Mouse (Mus musculus) Patski (cell line): ENCODE results near the gene 4930442H23Rik. TPM values are rescaled to one million over a fixed set of nuclear protein-coding genes. Genes with fewer than 3 reads are reported as not detected.
"Not testable (repeated sequence)": the region's sequence is repeated elsewhere in the genome, so short reads cannot be mapped to it uniquely, and the experiment has no call there.

Source experiments
- ATAC-seq: fragments of 100-300 bp; one replicate; pipeline ENCODE4 v1.8.0; 2021
- CTCF ChIA-PET: fragments of 350-600 bp; sonication (Branson Sonifier 250); formaldehyde crosslinking; loops from one replicate; lab custom pipeline; 2022; ENCODE audit warnings: inconsistent platforms; lab: Charles Lee
- POLR2A ChIA-PET: fragments of 350-600 bp; sonication (Branson Sonifier 250); formaldehyde crosslinking; loops from one replicate; lab custom pipeline; 2022; ENCODE audit warnings: antibody characterized with exemption, inconsistent platforms; lab: Charles Lee
- DNase-seq: peaks from one replicate; pipeline ENCODE4 v3.0.0-alpha.2; 2011; ENCODE audit warnings: low read depth, low spot score
- H3K27me3 ChIP-seq: fragments of 371-371 bp; one replicate; pipeline ENCODE4 v1.5.1; 2021
- CTCF ChIP-seq: fragments of 100-300 bp; IDR thresholded peaks from one replicate; pipeline ENCODE4 v1.5.1; 2021
- in situ Hi-C: fragments of 300-500 bp; cut with MboI; formaldehyde crosslinking; loops from 3 replicates; pipeline ENCODE4 v1.11.1; 2018; ENCODE audit warnings: low pct_unique_long_range_greater_than_20kb, mixed read lengths
- polyA plus RNA-seq: library from polyadenylated mRNA; unstranded; gene quantifications from one replicate; pipeline ENCODE4 v1.2.3, GENCODE M21; 2021

Gene 4930442H23Rik
- polyA plus RNA-seq, 1 experiment from 2014 or later: 0.50 TPM

- CTCF ChIA-PET: interaction anchor here (1.3 to 4.4 kb wide), 2 partner anchors 27 to 54 kb away, joined by 3 to 23 read pairs; no protein-coding TSS in a partner anchor
- no peak for DNase-seq
These were observed 6.7 kb upstream of the 4930442H23Rik start for GRCm38 (mm10) chr10:81190236-81190911.

GRCm38 (mm10) chr10:81189821-81190220 lies 6.2 kb upstream of the 4930442H23Rik start:
- no peak for TF ChIP-seq CTCF
- ChIA-PET POLR2A (interaction anchor here (0.7 to 1.8 kb wide), 3 partner anchors 12 to 33 kb away, joined by 5 to 11 read pairs (median 6); no protein-coding TSS in a partner anchor), CTCF (interaction anchor here (1.3 kb wide), 1 partner anchor 55 kb away, joined by 3 read pairs; no protein-coding TSS in a partner anchor)
- no peak for DNase-seq
- no peak for ATAC-seq
- H3K27me3 ChIP-seq: no peaks in the 10 kb centered on the region
- in situ Hi-C loops: no loop called here

More at GRCm38 (mm10) chr10:81190236-81190911, 6.7 kb upstream of the 4930442H23Rik start:
- in situ Hi-C loops: no loop called here
- ATAC-seq: no peak
- no peaks in the 10 kb centered on the region for H3K27me3 ChIP-seq
- TF ChIP-seq CTCF: no peak
- POLR2A ChIA-PET: interaction anchor here (1.1 to 1.8 kb wide), 2 partner anchors 12 to 34 kb away, joined by 5 to 6 read pairs; no protein-coding TSS in a partner anchor

GRCm38 (mm10) chr10:81187161-81187560 lies 3.5 kb upstream of the 4930442H23Rik start:
- no peak for TF ChIP-seq CTCF
- ATAC-seq (no peak), DNase-seq (no peak)
- CTCF ChIA-PET: no interaction called here
- in situ Hi-C loops: no loop called here
- H3K27me3 ChIP-seq: no peaks in the 10 kb centered on the region
- POLR2A ChIA-PET: interaction anchor here (0.6 kb wide), 1 partner anchor 50 kb away, joined by 5 read pairs; no protein-coding TSS in a partner anchor

- POLR2A ChIA-PET: no interaction called here
- TF ChIP-seq CTCF: no peak
- H3K27me3 ChIP-seq: no peaks in the 10 kb centered on the region
- in situ Hi-C loops: no loop called here
- CTCF ChIA-PET: interaction anchor here (1.1 kb wide), 1 partner anchor 38 kb away, joined by 4 read pairs; no protein-coding TSS in a partner anchor
- DNase-seq (no peak), ATAC-seq (no peak)
These were observed 1.1 kb upstream of the 4930442H23Rik start for GRCm38 (mm10) chr10:81184765-81185164.

GRCm38 (mm10) chr10:81182336-81183333 lies 1.0 kb downstream of the 4930442H23Rik start, which contains the start of gene Dapk3:
Dapk3 (plus strand) TSS chr10:81183005.
- peak; percentile 80 for ATAC-seq
- in situ Hi-C loops: no loop called here

GRCm38 (mm10) chr10:81181860-81182259 lies 1.8 kb downstream of the 4930442H23Rik start:
- POLR2A ChIA-PET, CTCF ChIA-PET, H3K27me3 ChIP-seq, ATAC-seq, in situ Hi-C loops, DNase-seq: not testable (repeated sequence)

More at GRCm38 (mm10) chr10:81182336-81183333, 1.0 kb downstream of the 4930442H23Rik start, which contains the start of gene Dapk3:
- H3K27me3 ChIP-seq: no peaks in the 10 kb centered on the region
- TF ChIP-seq CTCF: no peak
- DNase-seq: peak; percentile 99
- CTCF ChIA-PET: no interaction called here
- POLR2A ChIA-PET: interaction anchor here (1.4 kb wide), 1 partner anchor 10 kb away, joined by 6 read pairs; no protein-coding TSS in a partner anchor

GRCm38 (mm10) chr10:81180946-81181345 lies 2.7 kb downstream of the 4930442H23Rik start:
- in situ Hi-C loops: no loop called here
- POLR2A ChIA-PET: no interaction called here
- DNase-seq: no peak
- CTCF ChIA-PET: no interaction called here
- no peaks in the 10 kb centered on the region for H3K27me3 ChIP-seq
- no peak for ATAC-seq
- no peak for TF ChIP-seq CTCF

GRCm38 (mm10) chr10:81179451-81180342 lies 4.0 kb downstream of the 4930442H23Rik start:
- no peak for ATAC-seq
- in situ Hi-C loops: loop anchor here (5.0 to 10.0 kb wide), 3 partner anchors 105 to 255 kb away; partner anchors contain the start of gene Thop1
- TF ChIP-seq CTCF: no peak
- H3K27me3 ChIP-seq: no peaks in the 10 kb centered on the region
- POLR2A ChIA-PET: interaction anchor here (1.0 kb wide), 1 partner anchor 70 kb away, joined by 3 read pairs; no protein-coding TSS in a partner anchor
- DNase-seq: no peak
- CTCF ChIA-PET: no interaction called here

GRCm38 (mm10) chr10:81178927-81179326 lies 4.7 kb downstream of the 4930442H23Rik start:
- ChIA-PET CTCF (no interaction called here), POLR2A (interaction anchor here (1.0 to 1.9 kb wide), 2 partner anchors 11 to 69 kb away, joined by 3 to 6 read pairs; no protein-coding TSS in a partner anchor)
- DNase-seq (no peak), ATAC-seq (no peak)
- in situ Hi-C loops: loop anchor here (5.0 to 10.0 kb wide), 3 partner anchors 104 to 254 kb away; partner anchors contain the start of gene Thop1
- H3K27me3 ChIP-seq: no peaks in the 10 kb centered on the region
- TF ChIP-seq CTCF: no peak
